Mouse (Mus musculus) midbrain, embryonic 16.5 days (tissue): ENCODE data around the gene Rbpjl. TPM values are rescaled to one million over a fixed set of nuclear protein-coding genes. Genes with fewer than 3 reads are reported as not detected.

Source experiments
- ATAC-seq: fragments of 200-750 bp; cut with Nextera tagmentation; 2 replicates; pipeline ENCODE4 v1.8.0; 2017; ENCODE audit warnings: moderate TSS enrichment
- H3K27ac ChIP-seq: fragments of 300-500 bp; sonication (generic); 2 replicates; pipeline ENCODE4 v1.5.1; 2014; ENCODE audit warnings: mild to moderate bottlenecking, low read length, mixed read lengths
- H3K27me3 ChIP-seq: fragments of 300-500 bp; sonication (generic); 2 replicates; pipeline ENCODE4 v1.6.1; 2014; ENCODE audit warnings: low read depth, low read length, mixed read lengths; ENCODE audit not compliant: control insufficient read depth, insufficient read depth
- H3K36me3 ChIP-seq: fragments of 300-500 bp; sonication (generic); 2 replicates; pipeline ENCODE4 v1.6.1; 2014; ENCODE audit warnings: mild to moderate bottlenecking, low read length, moderate library complexity, mixed read lengths; ENCODE audit not compliant: control insufficient read depth, insufficient read depth
- H3K4me1 ChIP-seq: fragments of 300-500 bp; sonication (generic); 2 replicates; pipeline ENCODE4 v1.6.1; 2014; ENCODE audit warnings: mild to moderate bottlenecking, low read length, mixed read lengths; ENCODE audit not compliant: control insufficient read depth, insufficient read depth
- H3K4me2 ChIP-seq: fragments of 300-500 bp; sonication (generic); 2 replicates; pipeline ENCODE4 v1.6.1; 2014; ENCODE audit warnings: mild to moderate bottlenecking, low read length, mixed read lengths
- H3K4me3 ChIP-seq: fragments of 300-500 bp; sonication (generic); 2 replicates; pipeline ENCODE4 v1.5.1; 2014; ENCODE audit warnings: low read depth, mild to moderate bottlenecking, low read length, moderate library complexity, mixed read lengths
- H3K9ac ChIP-seq: fragments of 300-500 bp; sonication (generic); 2 replicates; pipeline ENCODE4 v1.6.1; 2014; ENCODE audit warnings: low read depth, low read length, mixed read lengths
- H3K9me3 ChIP-seq: fragments of 300-500 bp; sonication (generic); replicated peaks from 2 replicates; pipeline ENCODE4 v1.6.1; 2014; ENCODE audit warnings: mild to moderate bottlenecking, low read length, mixed read lengths; ENCODE audit not compliant: control insufficient read depth, poor library complexity, severe bottlenecking
- WGBS: fragments of 180-500 bp; shearing (Covaris S2); extraction: QIAGEN DNeasy Blood & Tissue Kit; methylation state at CpG from one replicate; pipeline ENCODE4 v1.1.7; 2014; 5-methylcytosine and 5-hydroxymethylcytosine counted together
- polyA plus RNA-seq: library from polyadenylated mRNA; unstranded; fragments of >200 nt; fragmentation: Nextera tagmentation; extraction: Ambion mirVana; gene quantifications from 2 replicates; pipeline ENCODE4 v1.2.1, GENCODE M21; 2015

Rbpjl gene
- polyA plus RNA-seq, 1 experiment from 2014 or later, result 0.04 TPM

- 83% methylated on average over 3 of the region's 3 CpGs for WGBS
- Histone ChIP-seq H3K9ac (no peak overlapping the region), H3K27me3 (no peaks in the 10 kb centered on the region), H3K9me3 (no peaks in the 10 kb centered on the region), H3K4me3 (no peak overlapping the region), H3K36me3 (no peaks in the 10 kb centered on the region), H3K4me1 (no peaks in the 10 kb centered on the region), H3K4me2 (no peak overlapping the region), H3K27ac (no peak overlapping the region)
- no peak for ATAC-seq
These were observed 31.6 kb upstream of the Rbpjl start for GRCm38 (mm10) chr2:164371371-164371770.

- Histone ChIP-seq H3K9me3 (no peaks in the 10 kb centered on the region), H3K4me2 (no peak overlapping the region), H3K27ac (no peak overlapping the region), H3K4me1 (no peaks in the 10 kb centered on the region), H3K4me3 (no peak overlapping the region), H3K27me3 (no peaks in the 10 kb centered on the region), H3K9ac (no peak overlapping the region), H3K36me3 (no peaks in the 10 kb centered on the region)
- 40% methylated on average over 3 of the region's 3 CpGs for WGBS
- ATAC-seq, result no peak
These were observed 30.4 kb upstream of the Rbpjl start for GRCm38 (mm10) chr2:164372408-164373053.

- H3K36me3 ChIP-seq, result no peaks in the 10 kb centered on the region
- no peaks in the 10 kb centered on the region for H3K9me3 ChIP-seq
- 59% methylated on average over 4 of the region's 4 CpGs for WGBS
- no peak overlapping the region for H3K4me3 ChIP-seq
- H3K27me3 ChIP-seq, result no peaks in the 10 kb centered on the region
- H3K9ac ChIP-seq, result no peak overlapping the region
- no peak for ATAC-seq
- no peak overlapping the region for H3K4me2 ChIP-seq
- no peak overlapping the region for H3K27ac ChIP-seq
- no peaks in the 10 kb centered on the region for H3K4me1 ChIP-seq
These were observed 29.8 kb upstream of the Rbpjl start for GRCm38 (mm10) chr2:164373187-164373586.

DNA sequence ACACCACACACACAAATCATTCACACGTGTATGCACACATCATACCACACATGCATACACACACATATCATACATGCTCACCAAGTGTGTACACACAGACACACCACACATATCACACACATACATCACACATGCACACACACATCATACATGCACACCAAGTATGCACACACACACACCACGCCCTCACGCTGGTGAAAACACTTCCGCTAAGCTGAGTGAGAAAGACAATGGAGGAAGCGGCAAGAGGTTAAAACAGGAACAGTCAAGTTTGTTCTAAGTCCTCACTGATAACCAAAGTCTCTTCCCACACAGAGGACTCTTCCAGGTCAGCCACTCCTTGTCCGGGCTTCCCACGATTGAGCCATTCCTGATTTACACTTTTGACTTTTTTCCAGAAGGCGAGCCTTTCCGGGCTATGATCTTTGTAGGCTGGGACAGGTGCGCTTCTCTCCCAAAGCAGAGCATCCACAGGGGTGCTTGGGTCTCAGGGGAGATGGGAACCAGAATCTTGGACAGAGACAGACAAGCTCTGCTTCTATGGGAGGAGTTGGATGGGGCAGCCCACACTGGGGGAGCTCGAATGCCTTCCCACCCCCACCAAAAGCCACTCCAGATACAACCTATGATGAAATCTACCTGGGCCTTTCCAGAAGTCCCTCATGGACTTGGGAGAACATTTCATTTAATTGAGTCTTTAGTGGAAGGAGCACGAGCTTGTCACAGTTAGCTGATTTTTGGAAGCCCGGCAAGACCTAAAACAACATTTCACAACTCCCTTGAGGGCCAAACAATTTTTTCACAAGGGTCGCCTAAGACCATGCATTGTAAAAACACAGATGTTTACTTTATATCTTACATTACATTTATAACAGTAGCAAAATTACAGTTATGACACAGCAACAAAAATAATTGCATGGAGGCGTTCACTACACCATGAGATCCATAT lies 25.2 kb upstream of the Rbpjl start:
- Histone ChIP-seq H3K4me2 (no peak overlapping the region), H3K4me3 (no peak overlapping the region), H3K9ac (no peak overlapping the region), H3K27me3 (no peaks in the 10 kb centered on the region), H3K4me1 (no peaks in the 10 kb centered on the region), H3K9me3 (no peaks in the 10 kb centered on the region), H3K36me3 (no peaks in the 10 kb centered on the region), H3K27ac (no peak overlapping the region)
- ATAC-seq, result no peak
- 93% methylated on average over 15 of the region's 15 CpGs for WGBS

- Histone ChIP-seq H3K4me1 (no peaks in the 10 kb centered on the region), H3K36me3 (no peaks in the 10 kb centered on the region), H3K4me3 (no peak overlapping the region), H3K4me2 (no peak overlapping the region), H3K27ac (no peak overlapping the region), H3K9ac (no peak overlapping the region), H3K9me3 (no peaks in the 10 kb centered on the region), H3K27me3 (no peaks in the 10 kb centered on the region; the same call in 1 of the 2 replicates)
- ATAC-seq, result no peak
- 75% methylated on average over 8 of the region's 8 CpGs for WGBS
These were observed 21.2 kb upstream of the Rbpjl start for GRCm38 (mm10) chr2:164381726-164382125.

DNA sequence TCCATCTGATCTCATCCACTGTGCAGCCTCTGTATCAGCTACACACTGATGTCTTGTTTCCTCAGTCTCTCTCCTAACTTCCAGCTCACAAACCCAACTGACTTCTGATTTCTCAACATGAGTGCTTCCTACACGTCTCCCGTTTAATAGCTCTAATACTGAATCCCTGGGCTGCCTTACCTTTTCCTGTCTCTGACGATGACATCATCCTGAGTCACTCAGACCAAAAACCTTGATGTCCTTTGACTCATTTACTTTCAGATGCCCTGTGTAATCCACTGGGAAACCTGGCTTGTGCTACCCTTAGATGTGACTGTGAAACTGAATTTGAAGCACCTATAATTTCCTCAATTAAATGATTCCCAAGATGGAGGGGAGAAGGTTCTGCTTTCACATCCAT lies 20.0 kb upstream of the Rbpjl start:
- ATAC-seq, result no peak
- Histone ChIP-seq H3K4me2 (no peak overlapping the region), H3K27ac (no peak overlapping the region), H3K4me3 (no peak overlapping the region), H3K27me3 (peaks cover 5% of the 10 kb centered on the region), H3K9me3 (no peaks in the 10 kb centered on the region), H3K9ac (no peak overlapping the region), H3K4me1 (no peaks in the 10 kb centered on the region), H3K36me3 (no peaks in the 10 kb centered on the region)
- 94% methylated on average over 3 of the region's 3 CpGs for WGBS

- Histone ChIP-seq H3K4me3 (no peak overlapping the region), H3K4me2 (no peak overlapping the region), H3K9me3 (no peaks in the 10 kb centered on the region), H3K36me3 (no peaks in the 10 kb centered on the region), H3K9ac (no peak overlapping the region), H3K27me3 (peaks cover 8% of the 10 kb centered on the region), H3K27ac (no peak overlapping the region), H3K4me1 (no peaks in the 10 kb centered on the region)
- WGBS, result 67% methylated on average over 11 of the region's 11 CpGs
- no peak for ATAC-seq
These were observed 19.1 kb upstream of the Rbpjl start for GRCm38 (mm10) chr2:164383656-164384399.

DNA sequence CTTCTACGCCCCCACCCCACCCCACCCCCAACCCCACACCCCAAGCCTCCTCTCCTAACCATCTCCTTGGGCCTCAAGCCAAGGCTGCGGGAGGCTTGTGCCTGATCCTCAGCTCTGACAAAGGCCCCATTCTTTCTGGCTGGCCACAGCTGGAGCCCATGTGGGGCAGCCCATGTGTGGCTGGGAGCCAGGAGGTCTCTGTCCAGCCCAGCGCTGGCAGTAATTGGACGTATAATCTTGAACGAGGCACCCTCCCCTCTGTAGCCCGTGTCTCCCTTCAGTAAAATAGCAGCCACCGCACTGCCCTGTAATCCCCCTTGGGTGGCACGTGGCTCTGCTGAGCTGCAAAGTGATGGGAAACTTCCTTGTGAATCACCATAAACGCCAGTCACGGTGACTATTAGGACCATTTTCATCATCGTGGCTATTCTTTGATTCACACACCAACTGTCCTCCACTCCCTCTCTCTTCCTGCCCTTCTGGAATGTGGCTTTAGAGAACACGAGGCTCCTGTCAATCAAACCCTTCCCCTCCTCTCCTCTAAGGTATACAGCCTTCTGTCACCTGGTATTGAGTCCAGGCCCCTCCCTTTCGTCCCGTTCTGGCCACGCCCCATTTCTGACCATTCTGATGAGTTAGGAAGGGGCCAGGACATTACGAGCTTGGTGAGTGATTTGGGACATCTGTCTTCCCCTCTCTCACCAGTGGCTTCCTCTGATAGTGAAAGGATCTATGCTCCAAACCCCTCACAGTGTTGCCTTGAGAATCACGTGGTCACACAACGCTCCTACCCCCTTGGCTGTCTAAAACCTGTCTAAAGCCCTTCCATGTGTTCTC lies 16.8 kb upstream of the Rbpjl start:
- WGBS, result 9% methylated on average over 17 of the region's 18 CpGs
- peak; percentile 77 for ATAC-seq

More for the DNA sequence above, 16.8 kb upstream of the Rbpjl start:
- Histone ChIP-seq H3K4me1 (peaks cover 2% of the 10 kb centered on the region; the same call in 1 of the 2 replicates), H3K4me2 (peak overlapping the region; percentile 18), H3K9ac (no peak overlapping the region), H3K4me3 (no peak overlapping the region), H3K9me3 (no peaks in the 10 kb centered on the region), H3K27me3 (peaks cover 8% of the 10 kb centered on the region), H3K36me3 (no peaks in the 10 kb centered on the region), H3K27ac (no peak overlapping the region)
